Mouse (Mus musculus) heart, adult 2 months (tissue): Measurements from ENCODE around the gene Cyth3.

Experiments
- CTCF ChIP-seq: fragments of 200-600 bp; IDR thresholded peaks from 2 replicates; pipeline ENCODE4 v1.8.1; 2022; ENCODE audit warnings: antibody characterized with exemption, mild to moderate bottlenecking, moderate library complexity
- POLR2A ChIP-seq: fragments of 200-500 bp; IDR thresholded peaks from 2 replicates; pipeline ENCODE4 v1.6.1; 2011; ENCODE audit warnings: mild to moderate bottlenecking, low read depth, low read length, control low read depth; ENCODE audit not compliant: insufficient read depth

GRCm38 (mm10) chr5:143589108-143589507 is 33.1 kb upstream of the Cyth3 start:
- TF ChIP-seq CTCF: no peak
- no peak for TF ChIP-seq POLR2A
